Mouse (Mus musculus) kidney, postnatal 0 days (tissue): Measurements from ENCODE around the gene Ngdn. TPM values are rescaled to one million over a fixed set of nuclear protein-coding genes. Genes with fewer than 3 reads are reported as not detected.
"Not testable (repeated sequence)": the region's sequence is repeated elsewhere in the genome, so short reads cannot be mapped to it uniquely, and the experiment has no call there.

ENCODE experiments used
- ATAC-seq: fragments of 200-750 bp; cut with Nextera tagmentation; replicated peaks from 2 replicates; pipeline ENCODE4 v1.8.0; 2017; ENCODE audit warnings: low read depth, moderate number of reproducible peaks, moderate TSS enrichment, moderate library complexity; ENCODE audit not compliant: low FRiP score
- DNase-seq: peaks from one replicate; pipeline ENCODE4 v3.0.0-alpha.2; 2016; ENCODE audit warnings: low spot score
- H3K27ac ChIP-seq: fragments of 300-500 bp; sonication (generic); 2 replicates; pipeline ENCODE4 v1.5.1; 2014; ENCODE audit warnings: mild to moderate bottlenecking
- H3K27me3 ChIP-seq: fragments of 300-500 bp; sonication (generic); 2 replicates; pipeline ENCODE4 v1.6.1; 2014; ENCODE audit warnings: low read length, mixed read lengths; ENCODE audit not compliant: insufficient read depth
- H3K36me3 ChIP-seq: fragments of 300-500 bp; sonication (generic); 2 replicates; pipeline ENCODE4 v1.6.1; 2014; ENCODE audit warnings: low read length, mixed read lengths; ENCODE audit not compliant: insufficient read depth
- H3K4me1 ChIP-seq: fragments of 300-500 bp; sonication (generic); replicated peaks from 2 replicates; pipeline ENCODE4 v1.6.1; 2014; ENCODE audit warnings: antibody characterized with exemption, low read length, mixed read lengths; ENCODE audit not compliant: insufficient read depth
- H3K4me2 ChIP-seq: fragments of 300-500 bp; sonication (generic); 2 replicates; pipeline ENCODE4 v1.6.1; 2014; ENCODE audit warnings: mild to moderate bottlenecking, low read length, moderate library complexity, mixed read lengths
- H3K4me3 ChIP-seq: fragments of 300-500 bp; sonication (generic); replicated peaks from 2 replicates; pipeline ENCODE4 v1.5.1; 2014; ENCODE audit warnings: low read depth, low read length
- H3K9ac ChIP-seq: fragments of 300-500 bp; sonication (generic); 2 replicates; pipeline ENCODE4 v1.6.1; 2014; ENCODE audit warnings: low read depth, low read length
- H3K9me3 ChIP-seq: fragments of 300-500 bp; sonication (generic); replicated peaks from 2 replicates; pipeline ENCODE4 v1.6.1; 2016; ENCODE audit warnings: low read length, inconsistent platforms, mixed read lengths
- CTCF ChIP-seq: IDR thresholded peaks from 2 replicates; pipeline ENCODE4 v1.5.1; 2016; ENCODE audit warnings: antibody characterized with exemption, low read depth, mild to moderate bottlenecking, moderate library complexity
- WGBS: fragments of 180-500 bp; shearing (Covaris S2); extraction: QIAGEN DNeasy Blood & Tissue Kit; methylation state at CpG from one replicate; pipeline ENCODE4 v1.1.7; 2014; 5-methylcytosine and 5-hydroxymethylcytosine counted together
- polyA plus RNA-seq: library from polyadenylated mRNA; unstranded; fragments of >200 nt; fragmentation: Nextera tagmentation; extraction: Ambion mirVana; gene quantifications from 2 replicates; pipeline ENCODE4 v1.2.1, GENCODE M21; 2015

Ngdn gene
- polyA plus RNA-seq, 1 experiment from 2014 or later: 68.9 TPM

DNA sequence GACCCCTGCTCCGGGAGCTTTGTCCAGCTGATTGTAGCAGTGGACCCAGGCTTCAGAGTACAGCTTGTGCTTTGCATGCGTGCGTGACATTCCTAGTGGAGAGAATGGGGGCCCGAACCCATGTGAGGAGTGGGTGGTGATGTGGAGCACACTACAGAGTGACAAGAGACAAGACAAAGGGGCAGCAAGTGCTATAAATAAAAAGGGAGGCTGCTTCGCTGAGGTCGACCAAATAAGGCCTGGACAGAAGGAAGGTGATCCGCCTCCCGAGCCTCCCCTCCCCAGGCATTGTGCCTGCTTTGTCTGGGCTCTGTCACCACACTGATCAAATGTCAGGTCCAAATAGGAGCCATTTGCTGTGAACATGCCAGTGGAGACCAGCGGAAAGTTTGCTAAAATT is 18.5 kb upstream of the Ngdn start:
- DNase-seq: peak; percentile 44

DNA sequence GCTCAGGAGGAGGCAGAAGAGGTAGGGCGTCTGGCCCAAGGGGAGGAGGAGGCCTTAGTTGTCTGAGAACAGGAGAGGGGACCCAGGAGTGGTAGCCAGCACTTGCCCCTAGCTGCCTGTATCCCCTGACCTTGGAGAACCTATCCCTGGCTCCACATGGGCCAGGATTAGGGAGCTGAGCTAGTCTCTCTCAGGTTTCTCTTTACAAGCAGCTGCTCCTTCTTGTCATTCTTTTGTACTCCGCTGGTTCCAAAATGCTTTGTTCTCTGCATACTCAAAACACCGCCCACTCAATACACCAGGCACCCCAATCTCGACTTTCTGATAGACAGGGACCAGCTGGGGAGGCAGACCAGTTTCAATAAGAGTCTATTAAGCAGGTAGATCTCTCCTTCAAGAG is 18.0 kb upstream of the Ngdn start:
- H3K4me2 ChIP-seq: no peak overlapping the region
- 0 out of 2 replicates have a peak, but pooled peaks cover 3% of the 10 kb centered on the region for H3K4me1 ChIP-seq
- no peak for TF ChIP-seq CTCF
- no peaks in the 10 kb centered on the region for H3K9me3 ChIP-seq
- no peaks in the 10 kb centered on the region for H3K27me3 ChIP-seq
- no peaks in the 10 kb centered on the region for H3K36me3 ChIP-seq
- DNase-seq (peak; percentile 58), ATAC-seq (no peak)
- H3K9ac ChIP-seq: no peak overlapping the region
- no peak overlapping the region for H3K4me3 ChIP-seq
- WGBS: 40% methylated on average over 4 of the region's 4 CpGs
- H3K27ac ChIP-seq: no peak overlapping the region

More for the DNA sequence above, 18.5 kb upstream of the Ngdn start:
- WGBS: 43% methylated on average over 9 of the region's 9 CpGs
- no peak overlapping the region for H3K4me2 ChIP-seq
- H3K4me1 ChIP-seq: no peaks in the 10 kb centered on the region
- no peak for TF ChIP-seq CTCF
- H3K27ac ChIP-seq: no peak overlapping the region
- no peaks in the 10 kb centered on the region for H3K9me3 ChIP-seq
- ATAC-seq: no peak
- no peak overlapping the region for H3K9ac ChIP-seq
- no peaks in the 10 kb centered on the region for H3K36me3 ChIP-seq
- no peaks in the 10 kb centered on the region for H3K27me3 ChIP-seq
- H3K4me3 ChIP-seq: no peak overlapping the region

- TF ChIP-seq CTCF: no peak
These were observed 16.6 kb upstream of the Ngdn start for GRCm38 (mm10) chr14:54998680-54999079.

GRCm38 (mm10) chr14:54999868-55000267 is 15.4 kb upstream of the Ngdn start:
- not testable (repeated sequence) for H3K9me3 ChIP-seq, H3K4me3 ChIP-seq, H3K27me3 ChIP-seq, H3K4me1 ChIP-seq, H3K4me2 ChIP-seq, H3K27ac ChIP-seq, ATAC-seq, H3K9ac ChIP-seq, DNase-seq, H3K36me3 ChIP-seq
- WGBS: 77% methylated on average over 5 of the region's 5 CpGs
- TF ChIP-seq CTCF: peak; percentile 48

More at GRCm38 (mm10) chr14:54998680-54999079, 16.6 kb upstream of the Ngdn start:
- Histone ChIP-seq H3K4me2 (no peak overlapping the region), H3K4me1 (peaks cover 4% of the 10 kb centered on the region; the same call in 1 of the 2 replicates), H3K27me3 (no peaks in the 10 kb centered on the region), H3K9me3 (no peaks in the 10 kb centered on the region), H3K27ac (no peak overlapping the region), H3K4me3 (no peak overlapping the region), H3K9ac (no peak overlapping the region), H3K36me3 (no peaks in the 10 kb centered on the region)
- ATAC-seq: no peak
- DNase-seq: no peak

GRCm38 (mm10) chr14:55000814-55001213 is 14.4 kb upstream of the Ngdn start:
- no peaks in the 10 kb centered on the region for H3K27me3 ChIP-seq
- peaks cover 9% of the 10 kb centered on the region; the same call in 1 of the 2 replicates for H3K4me1 ChIP-seq
- no peak for ATAC-seq
- no peak for TF ChIP-seq CTCF
- no peak for DNase-seq
- no peaks in the 10 kb centered on the region for H3K9me3 ChIP-seq
- 79% methylated on average over 6 of the region's 6 CpGs for WGBS
- H3K4me2 ChIP-seq: no peak overlapping the region
- no peaks in the 10 kb centered on the region for H3K36me3 ChIP-seq
- H3K9ac ChIP-seq: no peak overlapping the region
- no peak overlapping the region for H3K4me3 ChIP-seq
- H3K27ac ChIP-seq: no peak overlapping the region

- Histone ChIP-seq H3K36me3 (no peaks in the 10 kb centered on the region), H3K4me2 (no peak overlapping the region), H3K4me3 (no peak overlapping the region), H3K27ac (no peak overlapping the region), H3K9me3 (no peaks in the 10 kb centered on the region), H3K27me3 (no peaks in the 10 kb centered on the region), H3K4me1 (peaks cover 9% of the 10 kb centered on the region; the same call in 1 of the 2 replicates), H3K9ac (no peak overlapping the region)
- 0 out of 2 replicates have a peak, but pooled peaks have one; percentile 7 for TF ChIP-seq CTCF
- ATAC-seq (no peak), DNase-seq (no peak)
- WGBS: 93% methylated on average over 2 of the region's 2 CpGs
These were observed 13.8 kb upstream of the Ngdn start for GRCm38 (mm10) chr14:55001446-55001845.
